Mouse (Mus musculus): ENCODE results near the gene Ndufa4l2. TPM values are rescaled to one million over a fixed set of nuclear protein-coding genes. Genes with fewer than 3 reads are reported as not detected.

Ndufa4l2 gene
- polyA plus RNA-seq, 1 experiment from 2014 or later: 24.4 TPM

Other genes with a start within 250 kb of the Ndufa4l2 start
- 133 and 136 TPM in 2 replicates for gene Dctn2, start 248.6 kb upstream of the Ndufa4l2 start, polyA plus RNA-seq (2016; fragmentation: Nextera tagmentation; extraction: Ambion mirVana)
- gene Mbd6, start 225.9 kb upstream of the Ndufa4l2 start, polyA plus RNA-seq (2016; fragmentation: Nextera tagmentation; extraction: Ambion mirVana): 13.6 and 14.6 TPM in 2 replicates
- 107 and 110 TPM in 2 replicates for gene Mars, start 203.2 kb upstream of the Ndufa4l2 start, polyA plus RNA-seq (2016; fragmentation: Nextera tagmentation; extraction: Ambion mirVana)
- gene Arhgap9, start 193.0 kb upstream of the Ndufa4l2 start, polyA plus RNA-seq (2016; fragmentation: Nextera tagmentation; extraction: Ambion mirVana): 0.89 and 1.8 TPM in 2 replicates
- 0.31 and 0.41 TPM in 2 replicates for gene Gli1, start 173.0 kb upstream of the Ndufa4l2 start, polyA plus RNA-seq (2016; fragmentation: Nextera tagmentation; extraction: Ambion mirVana)
- gene Inhbe, start 160.6 kb upstream of the Ndufa4l2 start, polyA plus RNA-seq (2016; fragmentation: Nextera tagmentation; extraction: Ambion mirVana): not detected in 2 replicates
- not detected in 2 replicates for gene Inhbc, start 144.5 kb upstream of the Ndufa4l2 start, polyA plus RNA-seq (2016; fragmentation: Nextera tagmentation; extraction: Ambion mirVana)
- gene R3hdm2, start 134.6 kb upstream of the Ndufa4l2 start, polyA plus RNA-seq (2016; fragmentation: Nextera tagmentation; extraction: Ambion mirVana): 35.8 and 36.6 TPM in 2 replicates
- gene Stac3, start 13.3 kb upstream of the Ndufa4l2 start, polyA plus RNA-seq (2016; fragmentation: Nextera tagmentation; extraction: Ambion mirVana): 0.50 and 1.1 TPM in 2 replicates
- gene Shmt2, start 7.5 kb downstream of the Ndufa4l2 start, polyA plus RNA-seq (2016; fragmentation: Nextera tagmentation; extraction: Ambion mirVana): 80.4 and 83.8 TPM in 2 replicates
- gene Nxph4, start 19.6 kb downstream of the Ndufa4l2 start, polyA plus RNA-seq (2016; fragmentation: Nextera tagmentation; extraction: Ambion mirVana): 0.33 and 0.65 TPM in 2 replicates
- gene Lrp1, start 106.2 kb downstream of the Ndufa4l2 start, polyA plus RNA-seq (2016; fragmentation: Nextera tagmentation; extraction: Ambion mirVana): 43.3 and 46.1 TPM in 2 replicates
- gene Stat6, start 128.0 kb downstream of the Ndufa4l2 start, polyA plus RNA-seq (2016; fragmentation: Nextera tagmentation; extraction: Ambion mirVana): 27.8 and 28.2 TPM in 2 replicates
- gene Nemp1, start 151.9 kb downstream of the Ndufa4l2 start, polyA plus RNA-seq (2016; fragmentation: Nextera tagmentation; extraction: Ambion mirVana): 8.9 and 9.2 TPM in 2 replicates
- 13.4 and 13.7 TPM in 2 replicates for gene Nab2, start 153.6 kb downstream of the Ndufa4l2 start, polyA plus RNA-seq (2016; fragmentation: Nextera tagmentation; extraction: Ambion mirVana)
- 0.22 and 0.32 TPM in 2 replicates for gene Myo1a, start 190.2 kb downstream of the Ndufa4l2 start, polyA plus RNA-seq (2016; fragmentation: Nextera tagmentation; extraction: Ambion mirVana)
- gene Tac2, start 209.5 kb downstream of the Ndufa4l2 start, polyA plus RNA-seq (2016; fragmentation: Nextera tagmentation; extraction: Ambion mirVana): 4.4 and 16.9 TPM in 2 replicates
- gene Zbtb39, start 224.6 kb downstream of the Ndufa4l2 start, polyA plus RNA-seq (2016; fragmentation: Nextera tagmentation; extraction: Ambion mirVana): 2.5 TPM in 2 replicates
- gene Gpr182, start 236.8 kb downstream of the Ndufa4l2 start, polyA plus RNA-seq (2016; fragmentation: Nextera tagmentation; extraction: Ambion mirVana): 22.2 and 23.4 TPM in 2 replicates
- not detected in 2 replicates for gene Rdh1, start 244.8 kb downstream of the Ndufa4l2 start, polyA plus RNA-seq (2016; fragmentation: Nextera tagmentation; extraction: Ambion mirVana)
- gene Rdh16f1, start 244.8 kb downstream of the Ndufa4l2 start, polyA plus RNA-seq (2016; fragmentation: Nextera tagmentation; extraction: Ambion mirVana): not detected in 2 replicates